In the genomic region with DNA sequence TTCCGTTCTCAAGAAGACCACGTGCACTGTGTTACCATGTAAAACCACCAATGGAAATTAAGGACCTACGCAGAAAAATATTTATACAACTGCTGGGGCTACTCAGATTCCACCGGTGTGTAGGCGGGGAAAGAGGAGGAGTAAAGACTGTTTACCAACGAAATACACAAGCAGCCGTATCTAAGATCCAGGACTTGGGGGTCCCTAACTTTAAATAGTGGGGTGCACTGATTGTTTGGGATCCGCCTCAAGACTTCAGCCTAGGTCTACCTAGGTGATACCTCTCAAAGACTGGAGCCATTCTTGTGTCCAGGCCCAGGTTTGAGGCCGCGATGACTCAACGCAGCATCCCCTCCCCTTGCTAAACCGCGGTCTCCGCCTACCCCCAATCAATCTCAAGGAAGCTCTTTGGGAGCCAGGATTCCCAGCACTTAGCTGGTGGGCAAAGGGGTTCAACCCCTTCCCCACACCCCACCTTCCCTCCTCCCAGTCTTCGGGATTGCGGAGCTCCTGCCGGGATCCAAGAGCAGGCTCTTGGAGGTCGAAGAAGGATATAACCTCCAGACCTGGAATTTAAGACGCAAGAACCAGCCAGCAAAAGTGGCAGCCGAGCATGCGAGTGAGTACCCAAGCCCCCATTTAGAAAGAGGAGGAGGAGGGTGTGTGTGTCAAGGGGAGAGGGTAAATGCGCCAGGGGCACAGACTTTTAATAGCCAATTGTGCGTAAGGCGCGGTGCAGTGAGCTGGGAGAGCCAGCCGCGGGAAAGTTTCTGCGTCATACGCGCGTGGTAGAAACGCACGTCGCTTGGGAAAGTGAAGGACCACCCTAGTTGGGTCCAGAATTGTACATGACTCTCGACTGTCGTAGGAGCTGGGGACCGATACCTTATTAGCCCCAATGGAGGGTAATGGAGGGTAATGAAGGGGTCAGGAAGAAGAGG, we compare ENCODE assay signal across 9 mouse cellular contexts. TPM values are rescaled to one million over a fixed set of nuclear protein-coding genes. Genes with fewer than 3 reads are reported as not detected.
DNase-seq lines count a peak whose midpoint lies in the region; ATAC-seq and TF ChIP-seq lines count a peak whose summit lies in the region.
"Had no signal": no experiment of that assay in that cellular context is flagged by ENCODE, and none has a peak within 500 bp of the region (broad histone marks: within the 10 kb centered on the region; RNA-seq: fewer than 3 reads in every experiment).

No protein-coding gene starts in this region.

- no peak overlapping the region for H3K27ac ChIP-seq in embryonic fibroblast, embryonic 13.5 days (ENCODE audit: insufficient read depth, low read length)
- H3K27ac ChIP-seq in small intestine, adult 2 months (ENCODE audit: insufficient read depth, low read depth, low read length): peak overlapping the region; percentile 86

- TF ChIP-seq CTCF in embryonic fibroblast, embryonic 13.5 days (IDR thresholded peaks at IDR 0.05; ENCODE audit: borderline replicate concordance, insufficient read depth, low read length): no peak
- TF ChIP-seq CTCF in small intestine, adult 2 months (IDR thresholded peaks at IDR 0.05; ENCODE audit: extremely low read depth, insufficient read length, insufficient replicate concordance, low read depth, low read length): no peak

- intact Hi-C loops in heart, postnatal 14 days (cut with DNase I): loop anchor here (2.0 to 5.0 kb wide), 5 partner anchors 138 to 367 kb away; no protein-coding TSS in a partner anchor

- peaks cover 16% of the 10 kb centered on the region; the same call in 1 of the 2 replicates for H3K4me1 ChIP-seq in megakaryocyte, embryonic 14.5 days
- H3K4me1 ChIP-seq in embryonic fibroblast, embryonic 13.5 days (ENCODE audit: control insufficient read depth, insufficient read depth, low read length): no peaks in the 10 kb centered on the region
- H3K4me1 ChIP-seq in small intestine, adult 2 months (ENCODE audit: control insufficient read depth, insufficient read depth, insufficient read length, low read length): no peaks in the 10 kb centered on the region

- H3K4me3 ChIP-seq in megakaryocyte, embryonic 14.5 days (replicated peaks): peak overlapping the region; percentile 62
- H3K4me3 ChIP-seq in embryonic fibroblast, embryonic 13.5 days (ENCODE audit: insufficient read depth, low read length): peak overlapping the region; percentile 54
- peak overlapping the region; percentile 67 for H3K4me3 ChIP-seq in small intestine, adult 2 months (ENCODE audit: low read depth, low read length)

- no peak for ATAC-seq in megakaryocyte, adult 5-6 weeks (ENCODE audit: poor library complexity, severe bottlenecking)

- WGBS in small intestine, adult 2 months: 5% methylated on average over 37 of the region's 37 CpGs

- no peak for TF ChIP-seq POLR2A in embryonic fibroblast, embryonic 13.5 days (IDR thresholded peaks at IDR 0.05; ENCODE audit: low read depth, low read length)
- TF ChIP-seq POLR2A in small intestine, adult 2 months (IDR thresholded peaks at IDR 0.05; ENCODE audit: low read depth, low read length): no peak

- peaks cover 53% of the 10 kb centered on the region for H3K27me3 ChIP-seq in megakaryocyte, embryonic 14.5 days (replicated peaks)
- peaks cover 7% of the 10 kb centered on the region; the same call in 1 of the 2 replicates for H3K27me3 ChIP-seq in small intestine, adult 2 months (ENCODE audit: control insufficient read depth, insufficient read depth, low read length)

- no peaks in the 10 kb centered on the region for H3K9me3 ChIP-seq in megakaryocyte, embryonic 14.5 days

- DNase-seq in heart, postnatal 14 days: peak; percentile 40 to 48
- DNase-seq in kidney, postnatal 4 days: peak; percentile 57 to 74
- peak; percentile 52 for DNase-seq in lung, postnatal 14 days
- DNase-seq in spleen, adult 18-20 months: no peak

- H3K36me3 ChIP-seq in megakaryocyte, embryonic 14.5 days (replicated peaks; ENCODE audit: low read length): no peaks in the 10 kb centered on the region
- H3K36me3 ChIP-seq in small intestine, adult 2 months (ENCODE audit: control insufficient read depth, insufficient read depth, low read length): no peaks in the 10 kb centered on the region

RNA-seq across cellular contexts. Expression of a gene that starts 2.8 kb away (rescaled TPM):
- 0.66 TPM in 1 of 2 replicates, not detected in the other for polyA plus RNA-seq in megakaryocyte, embryonic 14.5 days (2012; ENCODE audit: insufficient read depth, low replicate concordance)
- not detected in 2 replicates for total RNA-seq in megakaryocyte, adult 5-6 weeks (2015)
- total RNA-seq in megakaryocyte, adult 5-6 weeks (2017): 0.16 and 0.44 TPM in 2 replicates
- polyA plus RNA-seq in embryonic fibroblast, embryonic 13.5 days (2011; ENCODE audit: insufficient read length, low read depth, missing spikeins): 7.3 and 12.4 TPM in 2 replicates
- total RNA-seq in heart, postnatal 14 days (2021): 10 to 100 TPM; 37.9 to 39.7 TPM
- polyA plus RNA-seq in small intestine, adult 2 months (2012; rRNA removed): 1.1 and 1.8 TPM in 2 replicates
- total RNA-seq: MEL had no signal

Comparison
In these comparisons a context has a peak if more than half of its experiments do, and no peak if none do; other contexts are left out.
1. DNase-seq: peak in heart, postnatal 14 days (2 of 2), kidney, postnatal 4 days (2 of 2) and lung, postnatal 14 days (single experiment); none in spleen, adult 18-20 months (0 of 2).
2. Peak in every context shown above with its lines, with median percentiles within 50 percentile points of each other: H3K4me3 ChIP-seq.